Mouse (Mus musculus) layer of hippocampus, adult 9-10 months (tissue): ENCODE data around the gene Fev.

Source experiments
- DNase-seq: peaks from one replicate; pipeline ENCODE4 v3.0.0; 2022; ENCODE audit warnings: low spot score

Fev gene

GRCm38 (mm10) chr1:74885369-74886042 is at the start of gene Fev:
Gene Fev (minus strand): TSS chr1:74885419.
- DNase-seq, result no peak

DNA sequence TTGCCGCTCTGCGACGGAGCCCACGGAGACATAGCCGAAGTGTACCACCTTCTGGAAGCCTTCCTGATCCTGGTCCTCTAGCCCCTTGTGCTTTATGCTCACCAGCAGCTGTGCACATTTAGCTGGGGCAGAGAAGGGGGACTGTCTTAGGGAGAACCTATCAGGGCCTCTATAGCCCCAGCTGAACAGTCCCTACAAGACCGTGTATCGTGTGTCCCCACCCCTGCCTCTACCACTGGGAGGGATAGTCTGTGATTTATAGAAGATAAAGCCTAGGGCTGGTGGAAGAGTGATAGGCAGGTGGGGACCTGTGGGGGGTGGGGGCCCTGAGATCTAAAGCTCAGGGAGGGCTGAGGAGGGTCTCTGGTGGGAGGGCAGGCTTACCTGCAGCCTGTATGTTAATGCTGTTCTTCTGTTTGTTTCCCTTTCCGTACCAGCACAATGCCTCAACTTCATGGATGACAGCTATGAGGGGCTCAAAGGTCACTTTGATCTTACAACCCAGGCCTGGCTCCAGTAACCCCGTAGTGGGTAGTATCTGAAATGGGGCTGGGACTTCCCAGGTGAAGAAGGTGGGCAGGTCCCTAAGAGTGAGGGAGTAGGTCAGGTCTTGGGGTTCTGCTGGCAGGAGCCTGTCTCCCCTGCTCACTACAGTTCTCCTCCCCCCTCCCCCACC is 42.5 kb upstream of the Fev start:
- DNase-seq, result no peak

GRCm38 (mm10) chr1:74926721-74927120 is 41.5 kb upstream of the Fev start:
- no peak for DNase-seq

DNA sequence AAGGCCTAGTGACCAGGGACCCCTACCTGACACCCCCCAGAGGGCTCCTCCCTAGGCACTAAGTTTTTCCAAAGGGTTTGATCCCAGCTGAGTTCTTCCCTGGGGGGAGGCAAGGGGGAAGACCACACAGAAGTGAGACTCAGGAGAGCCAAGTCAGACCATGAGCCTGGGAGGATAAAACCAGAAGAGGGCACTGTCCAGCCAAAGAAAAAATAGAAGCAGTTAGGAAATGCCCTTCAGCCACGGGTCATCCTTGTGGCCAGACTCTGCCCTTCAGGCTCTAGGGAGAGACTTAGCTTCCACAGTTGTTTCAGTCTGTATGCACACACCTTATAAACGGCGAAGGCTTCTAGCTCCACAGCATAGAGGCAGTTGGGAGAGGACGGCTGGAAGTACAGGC is 39.2 kb upstream of the Fev start:
- DNase-seq, result no peak

DNA sequence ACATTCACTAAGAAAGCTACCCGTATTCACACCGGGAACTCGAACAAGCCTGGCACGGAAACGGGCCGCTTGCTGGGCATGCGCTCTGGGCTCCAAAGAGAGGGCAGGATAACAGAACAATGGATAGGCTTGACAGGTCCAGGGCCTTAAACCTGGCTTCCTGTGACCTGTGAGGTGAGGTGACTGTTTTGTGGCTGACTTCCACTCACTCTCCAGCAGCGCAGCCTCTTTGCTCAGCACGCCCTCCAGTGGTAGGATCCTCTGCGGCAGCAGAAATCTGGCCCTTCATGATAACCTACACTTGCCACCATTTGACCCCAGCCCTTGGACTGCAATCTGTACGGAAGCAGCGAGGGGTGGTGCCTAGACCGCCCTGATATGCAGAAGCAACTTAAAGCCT is 30.5 kb upstream of the Fev start:
- no peak for DNase-seq

- no peak for DNase-seq
Observed at GRCm38 (mm10) chr1:74902191-74902590, 17.0 kb upstream of the Fev start.

GRCm38 (mm10) chr1:74901686-74902085 is 16.5 kb upstream of the Fev start:
- peak; percentile 48 for DNase-seq

GRCm38 (mm10) chr1:74900341-74901285 is 15.4 kb upstream of the Fev start:
- no peak for DNase-seq

- no peak for DNase-seq
Observed at GRCm38 (mm10) chr1:74898656-74899431, 13.6 kb upstream of the Fev start.

- no peak for DNase-seq
Observed at GRCm38 (mm10) chr1:74897976-74898375, 12.8 kb upstream of the Fev start.

- DNase-seq, result no peak
Observed at GRCm38 (mm10) chr1:74894966-74895365, 9.7 kb upstream of the Fev start.

DNA sequence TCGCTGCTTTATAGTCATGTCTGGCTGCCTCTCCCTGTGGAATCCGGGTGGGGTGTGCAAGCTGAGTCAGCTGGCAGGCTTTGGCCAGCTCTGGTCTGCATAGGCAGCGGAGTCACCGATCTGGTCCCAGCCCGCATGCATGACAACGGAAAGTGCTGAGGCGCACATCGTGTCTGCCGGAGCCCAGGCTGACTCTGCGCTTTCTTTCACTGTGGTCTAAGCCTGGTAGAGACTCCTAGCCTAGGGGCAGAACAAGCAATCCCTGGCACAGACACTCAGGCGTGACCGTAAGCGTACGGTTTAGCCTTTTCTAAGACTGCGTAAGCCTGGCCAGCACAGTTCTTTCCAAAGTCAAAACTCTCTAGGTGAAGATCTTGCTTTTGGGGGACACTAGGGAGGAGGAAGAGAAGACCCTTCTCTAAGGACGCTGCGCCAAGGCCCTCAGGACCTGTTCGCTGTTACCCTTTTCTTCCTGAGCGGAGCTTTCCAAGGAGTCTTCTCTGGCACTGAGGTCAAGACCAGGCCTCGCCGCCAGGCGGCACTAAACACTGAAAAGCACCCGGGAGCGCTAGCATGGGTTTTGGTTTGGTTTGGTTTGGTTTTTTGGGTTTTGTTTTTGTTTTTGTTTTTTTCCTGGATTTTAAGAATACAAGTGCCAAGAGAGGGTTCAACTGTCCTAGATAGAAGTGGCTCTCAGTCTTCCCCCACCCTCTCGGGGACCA is 8.1 kb upstream of the Fev start, which contains the start of gene Cryba2:
Cryba2 (minus strand) TSS at position 10 of the 722 bp plus-strand sequence.
- no peak for DNase-seq

DNA sequence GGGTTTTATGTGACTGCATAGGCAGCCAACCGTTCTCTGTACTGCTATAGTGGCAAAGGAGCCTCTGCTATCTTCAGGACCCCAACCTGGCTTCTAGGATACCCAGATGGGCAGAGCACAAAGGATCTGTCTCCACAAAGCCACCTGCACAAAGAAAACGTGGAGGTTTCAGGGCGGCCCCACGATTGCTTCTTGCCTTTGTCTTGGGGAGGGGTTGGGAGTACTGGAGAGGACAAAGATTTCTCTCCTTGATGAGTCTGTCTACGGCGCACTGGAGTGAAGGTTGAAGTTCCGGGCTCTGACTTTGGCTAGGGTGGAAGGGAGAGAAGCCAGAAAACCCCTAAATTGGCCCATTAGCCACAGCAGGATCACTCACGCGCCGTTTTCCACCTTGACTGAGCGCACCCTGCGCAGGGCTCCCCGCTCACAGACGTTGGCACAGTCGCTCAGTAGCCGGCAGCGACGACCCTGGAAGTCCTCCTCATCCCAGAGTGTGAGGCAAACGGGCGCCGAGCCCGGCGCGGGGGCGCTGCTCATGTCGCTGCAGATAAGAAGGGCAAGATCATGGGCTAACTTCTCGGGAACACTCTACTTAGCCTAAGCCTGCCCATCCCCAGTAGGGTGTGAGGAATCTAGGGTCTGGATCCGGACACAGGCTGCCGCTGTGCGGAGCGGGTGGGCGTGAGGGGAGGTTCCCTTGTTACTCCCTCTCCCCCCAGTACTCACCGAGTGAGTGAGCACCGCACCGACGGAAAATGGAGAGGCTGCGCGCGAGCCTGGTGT is 7.3 kb upstream of the Fev start:
- DNase-seq, result no peak

DNA sequence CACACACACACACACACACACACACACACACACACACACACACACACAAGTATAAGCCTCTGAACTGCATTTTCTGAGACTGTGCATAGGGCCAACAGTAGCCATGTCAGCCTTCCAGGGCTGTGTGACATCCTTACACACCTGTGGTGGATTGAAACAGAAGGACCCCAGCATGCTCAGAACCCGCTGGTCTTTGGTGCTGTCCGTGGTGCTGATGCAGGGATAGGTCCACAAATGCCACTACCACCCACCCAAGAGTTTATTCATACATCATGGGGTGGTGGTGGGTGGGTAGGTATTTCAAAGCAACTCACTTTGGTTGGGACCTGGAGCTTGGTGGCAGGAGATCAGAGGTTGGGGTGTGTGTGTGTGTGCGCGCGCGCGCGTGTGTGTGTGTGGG is 6.3 kb upstream of the Fev start:
- DNase-seq, result no peak

DNA sequence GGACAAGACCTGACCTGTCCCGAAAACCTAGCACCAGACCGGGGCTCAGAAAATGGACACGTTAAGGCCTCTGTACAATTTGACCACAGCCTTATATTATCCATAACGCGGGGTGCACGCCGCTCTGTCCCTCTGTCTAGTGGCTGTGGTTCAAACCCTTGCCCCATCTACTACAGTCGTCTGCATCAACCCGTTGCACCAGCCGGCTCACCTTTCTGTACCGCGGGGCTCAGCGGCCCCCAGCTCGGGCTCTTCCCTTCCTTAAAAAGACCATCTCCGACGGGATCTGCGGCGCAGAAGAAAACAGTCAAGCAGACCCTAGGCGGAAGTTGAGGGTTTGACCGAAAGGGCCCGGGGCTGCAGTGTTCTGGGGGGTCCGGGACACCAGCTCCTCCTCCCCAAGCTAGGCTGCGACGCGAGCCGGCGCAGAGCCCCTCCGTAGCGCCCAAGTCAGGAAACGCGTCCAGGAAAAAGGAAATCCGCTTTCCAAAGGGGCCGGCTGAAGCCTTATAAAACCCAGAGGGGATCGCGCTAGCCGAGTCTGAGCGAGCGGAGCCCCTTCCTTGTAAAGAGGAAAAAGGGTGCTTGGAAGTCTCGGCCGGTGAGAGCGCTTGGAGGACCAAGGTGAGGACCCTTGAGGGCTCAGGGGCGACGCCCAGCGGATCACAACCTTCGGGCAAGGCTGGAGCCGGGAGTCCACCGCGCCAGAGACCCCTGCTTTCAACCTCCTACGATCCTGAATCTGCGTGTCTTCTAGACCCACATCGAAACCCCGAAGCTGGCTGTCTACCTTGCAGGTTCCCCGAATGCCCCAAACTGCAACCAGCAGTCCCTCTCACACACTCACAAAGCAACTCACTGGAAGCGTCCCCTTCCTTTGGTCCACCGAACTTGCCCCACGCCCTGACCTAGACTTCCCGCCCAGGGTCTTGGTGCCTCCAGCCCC is 750 bp downstream of the Fev start:
- DNase-seq, result no peak

- no peak for DNase-seq
Observed at GRCm38 (mm10) chr1:74883441-74883840, 1.8 kb downstream of the Fev start.

- DNase-seq, result no peak
Observed at GRCm38 (mm10) chr1:74882828-74883227, 2.4 kb downstream of the Fev start.

DNA sequence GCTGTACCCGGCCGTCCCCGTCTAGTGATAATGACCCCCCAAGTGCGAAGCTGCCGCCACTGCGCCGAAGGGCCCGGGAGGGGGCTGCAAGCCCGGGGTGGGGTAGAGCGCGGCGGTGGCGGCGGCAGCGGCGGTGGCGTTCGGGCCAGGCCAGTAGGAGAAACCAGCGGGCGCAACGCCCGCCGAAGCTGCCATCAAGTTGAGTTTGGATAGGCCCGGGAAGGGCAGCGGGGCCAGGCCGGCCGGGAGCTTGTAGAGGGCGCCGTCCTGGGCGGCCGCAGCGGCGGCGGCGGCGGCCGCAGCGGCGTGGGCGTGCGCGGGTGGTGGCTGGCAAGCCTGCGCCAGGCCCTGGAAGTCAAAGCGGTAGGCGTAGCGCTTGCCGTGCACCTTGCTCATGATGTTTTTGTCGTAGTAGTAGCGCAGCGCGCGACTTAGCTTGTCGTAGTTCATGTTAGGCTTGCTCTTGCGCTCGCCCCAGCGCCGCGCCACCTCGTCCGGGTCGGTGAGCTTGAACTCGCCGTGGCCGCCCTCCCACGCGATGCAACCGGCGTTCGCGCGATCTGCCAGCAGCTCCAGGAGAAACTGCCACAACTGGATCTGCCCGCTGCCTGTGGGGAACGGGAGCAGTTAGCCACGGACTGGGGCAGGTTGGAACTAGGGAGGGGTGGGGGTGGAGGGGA is 3.0 kb downstream of the Fev start:
- DNase-seq, result no peak
